Mouse (Mus musculus) left cerebral cortex, postnatal 4 days (tissue): ENCODE measurements around the gene Mgp. TPM values are rescaled to one million over a fixed set of nuclear protein-coding genes. Genes with fewer than 3 reads are reported as not detected.

ENCODE experiments used
- DNase-seq: peaks from one replicate; pipeline ENCODE4 v3.0.0-alpha.2; 2022
- intact Hi-C: fragments of 180-260 bp; cut with DNase I; formaldehyde crosslinking; loops from one replicate; pipeline ENCODE4 v1.15.1; 2025
- total RNA-seq, 2 experiments: library from RNA; stranded (reverse); gene quantifications; 2 replicates each; pipeline ENCODE4 v1.2.3; 2021

Gene Mgp
- total RNA-seq: 10 to 100 TPM; 16.3 to 19.2 TPM

- intact Hi-C loops: no loop called here
- no peak for DNase-seq
Observed at GRCm38 (mm10) chr6:136875670-136876069, at the start of gene Mgp. Mgp (minus strand) TSS chr6:136875823.

DNA sequence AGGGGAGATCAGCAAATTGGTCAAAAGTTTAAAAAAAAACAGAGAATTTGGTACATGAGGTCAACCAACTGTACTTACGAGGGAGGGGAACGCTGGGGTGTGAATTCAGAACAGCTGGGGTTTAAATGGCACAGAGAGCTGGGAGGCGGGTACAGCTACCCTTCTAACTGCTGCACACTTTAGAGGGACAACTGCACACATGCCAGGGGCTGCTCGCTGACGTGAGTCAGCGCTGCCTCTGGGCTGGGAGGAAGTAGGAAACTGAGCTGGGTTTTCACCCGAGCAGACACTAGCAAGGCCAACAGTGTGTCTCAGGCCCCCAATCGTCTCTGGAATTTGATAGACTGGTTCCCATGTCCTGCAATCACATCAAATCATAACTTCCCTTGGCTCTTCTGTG, 49.4 kb upstream of the Mgp start:
- DNase-seq: no peak
- intact Hi-C loops: no loop called here

DNA sequence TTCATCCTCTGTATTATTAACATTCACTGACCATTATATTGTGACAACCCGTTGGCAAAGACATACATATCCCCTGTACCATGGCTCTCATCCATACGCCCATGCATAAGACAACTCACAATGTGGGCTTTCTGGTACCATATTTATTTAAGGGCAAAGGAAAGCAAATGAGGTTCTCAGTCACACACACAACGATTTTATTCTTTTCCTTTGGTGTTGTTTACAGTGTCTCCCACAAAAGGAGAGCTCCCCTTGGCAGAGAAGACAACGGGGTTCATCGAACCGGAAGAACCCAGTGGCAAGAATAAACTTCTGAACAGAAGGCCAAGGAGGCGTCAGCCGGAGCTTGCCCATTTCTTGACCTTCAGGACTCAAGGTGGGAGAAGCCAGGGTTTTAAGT, 47.9 kb upstream of the Mgp start, which contains the start of gene Pde6h:
Gene Pde6h (plus strand): TSS at position 301 of the 400 bp plus-strand sequence.
- intact Hi-C loops: no loop called here
- DNase-seq: no peak

DNA sequence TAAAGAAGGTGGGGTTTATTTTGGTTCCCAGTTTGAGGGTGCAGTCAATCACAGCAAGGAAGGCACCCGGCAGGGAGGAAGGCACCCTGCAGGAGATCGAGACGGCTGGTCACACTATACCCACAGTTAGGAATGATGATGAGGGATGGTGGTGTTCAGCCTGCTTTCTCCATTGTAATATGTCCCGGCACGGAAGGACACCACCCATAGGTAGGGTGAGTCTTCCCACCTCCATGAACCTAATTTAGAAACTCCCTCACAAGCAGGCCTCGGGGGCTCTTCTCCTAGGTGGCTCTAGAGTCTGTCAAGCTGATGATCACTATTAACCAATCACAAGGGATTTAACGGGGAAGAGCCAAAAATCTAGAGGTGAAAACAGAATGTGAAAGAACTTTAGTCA, 47.2 kb upstream of the Mgp start:
- no peak for DNase-seq
- intact Hi-C loops: no loop called here

- intact Hi-C loops: no loop called here
- DNase-seq: no peak
Observed at GRCm38 (mm10) chr6:136922080-136922479, 46.5 kb upstream of the Mgp start, which contains the start of gene Erp27. Erp27 (minus strand) TSS chr6:136922180.

- intact Hi-C loops: loop anchor here (2.0 kb wide), 1 partner anchor 61 kb away; no protein-coding TSS in a partner anchor
- no peak for DNase-seq
Observed at GRCm38 (mm10) chr6:136921601-136922000, 46.0 kb upstream of the Mgp start.

- intact Hi-C loops: loop anchor here (2.0 kb wide), 1 partner anchor 60 kb away; no protein-coding TSS in a partner anchor
- DNase-seq: peak; percentile 68
Observed at GRCm38 (mm10) chr6:136920320-136921257, 45.0 kb upstream of the Mgp start.

- no peak for DNase-seq
- intact Hi-C loops: loop anchor here (5.0 kb wide), 1 partner anchor 36 kb away; no protein-coding TSS in a partner anchor
Observed at GRCm38 (mm10) chr6:136917885-136918284, 42.3 kb upstream of the Mgp start.

DNA sequence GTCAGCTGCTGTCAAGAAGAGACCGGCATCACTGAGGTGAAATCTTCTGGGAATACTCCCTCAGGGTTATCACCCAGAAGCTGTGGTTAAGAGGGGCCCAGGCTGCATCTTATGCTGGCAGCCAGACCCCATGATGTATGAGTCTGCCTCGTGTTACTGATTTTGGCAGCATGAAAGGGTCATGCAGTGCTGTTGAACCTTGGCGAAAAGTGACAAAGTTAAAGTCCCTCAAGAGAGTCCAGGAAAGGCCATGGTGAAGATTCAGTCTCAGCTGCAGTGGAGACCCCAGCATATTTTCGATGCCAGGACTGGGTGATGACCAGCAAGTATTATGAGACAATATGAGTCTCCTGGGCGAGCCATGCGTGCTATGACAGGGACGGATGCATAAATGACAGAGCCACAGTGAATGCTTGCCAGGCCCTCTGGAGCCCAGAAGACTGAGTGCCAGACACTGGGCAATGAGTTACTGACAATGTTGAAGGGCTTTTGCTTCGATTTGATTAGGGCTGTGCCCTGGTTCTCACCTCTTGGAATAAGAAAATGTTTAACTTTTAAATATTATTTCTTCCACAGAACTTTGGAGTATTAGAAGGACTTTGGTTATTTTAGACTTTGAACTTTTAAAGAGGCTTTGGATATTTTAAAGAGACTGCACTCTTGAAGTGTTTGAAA, 40.2 kb upstream of the Mgp start:
- intact Hi-C loops: loop anchor here (5.0 kb wide), 1 partner anchor 34 kb away; no protein-coding TSS in a partner anchor
- no peak for DNase-seq

- DNase-seq: no peak
- intact Hi-C loops: no loop called here
Observed at GRCm38 (mm10) chr6:136914234-136914633, 38.6 kb upstream of the Mgp start.

GRCm38 (mm10) chr6:136913384-136914126, 37.9 kb upstream of the Mgp start:
- DNase-seq: no peak
- intact Hi-C loops: no loop called here

DNA sequence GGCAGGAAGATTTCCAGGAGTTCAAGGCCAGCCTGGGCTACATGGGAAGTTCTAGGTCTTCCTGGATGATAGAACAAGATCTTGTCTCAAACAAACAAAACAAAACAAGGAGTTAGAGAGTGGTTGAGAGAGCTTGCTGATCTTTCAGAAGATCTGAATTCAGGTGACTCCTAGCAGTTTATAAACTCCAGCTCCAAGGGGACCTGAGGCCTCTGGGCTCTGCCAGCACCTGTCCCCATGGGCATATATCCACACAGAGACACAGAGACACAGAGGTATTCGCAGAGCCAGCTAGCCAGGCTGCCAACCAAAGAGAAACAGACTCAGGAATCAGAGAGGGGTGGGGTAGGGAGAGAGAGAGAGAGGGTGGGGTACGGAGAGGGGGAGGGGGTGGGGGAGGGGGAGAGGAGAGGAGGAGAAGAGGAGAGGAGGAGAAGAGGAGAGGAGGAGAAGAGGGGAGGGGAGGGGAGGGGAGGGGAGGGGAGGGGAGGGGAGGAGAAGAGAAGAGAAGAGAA, 37.2 kb upstream of the Mgp start:
- DNase-seq: no peak
- intact Hi-C loops: no loop called here

DNA sequence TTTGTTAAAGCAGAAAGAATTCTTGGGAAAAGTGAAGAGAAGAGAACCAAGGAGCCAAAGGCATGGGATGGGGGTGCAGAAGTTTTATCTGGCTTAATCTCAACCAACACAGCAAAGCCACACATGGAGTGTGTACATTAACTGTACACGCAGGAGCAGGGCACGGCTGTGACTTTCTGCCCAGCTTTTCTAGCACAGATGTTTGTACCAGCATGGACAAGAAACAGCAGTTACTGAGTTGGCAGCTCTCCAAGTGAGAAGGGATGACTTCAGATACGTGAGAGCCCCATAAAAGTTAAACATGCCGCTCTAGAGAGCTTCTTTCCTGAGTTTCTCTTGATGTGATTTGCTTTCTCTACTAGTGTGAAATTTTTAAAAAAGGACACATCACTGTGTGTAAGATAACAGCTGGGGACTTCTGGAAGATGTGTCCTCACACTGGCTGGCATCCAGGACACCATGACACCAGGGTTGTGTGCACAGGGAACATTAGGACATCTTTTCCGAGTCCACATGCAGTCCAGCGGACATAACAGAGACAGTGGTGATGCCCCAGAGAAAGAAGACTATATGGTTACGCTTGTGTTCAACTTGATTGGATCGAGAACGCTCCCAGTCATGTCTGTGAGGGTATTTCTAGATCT, 34.7 kb upstream of the Mgp start:
- DNase-seq: no peak
- intact Hi-C loops: no loop called here

GRCm38 (mm10) chr6:136906937-136907293, 31.3 kb upstream of the Mgp start:
- DNase-seq: no peak
- intact Hi-C loops: no loop called here

DNA sequence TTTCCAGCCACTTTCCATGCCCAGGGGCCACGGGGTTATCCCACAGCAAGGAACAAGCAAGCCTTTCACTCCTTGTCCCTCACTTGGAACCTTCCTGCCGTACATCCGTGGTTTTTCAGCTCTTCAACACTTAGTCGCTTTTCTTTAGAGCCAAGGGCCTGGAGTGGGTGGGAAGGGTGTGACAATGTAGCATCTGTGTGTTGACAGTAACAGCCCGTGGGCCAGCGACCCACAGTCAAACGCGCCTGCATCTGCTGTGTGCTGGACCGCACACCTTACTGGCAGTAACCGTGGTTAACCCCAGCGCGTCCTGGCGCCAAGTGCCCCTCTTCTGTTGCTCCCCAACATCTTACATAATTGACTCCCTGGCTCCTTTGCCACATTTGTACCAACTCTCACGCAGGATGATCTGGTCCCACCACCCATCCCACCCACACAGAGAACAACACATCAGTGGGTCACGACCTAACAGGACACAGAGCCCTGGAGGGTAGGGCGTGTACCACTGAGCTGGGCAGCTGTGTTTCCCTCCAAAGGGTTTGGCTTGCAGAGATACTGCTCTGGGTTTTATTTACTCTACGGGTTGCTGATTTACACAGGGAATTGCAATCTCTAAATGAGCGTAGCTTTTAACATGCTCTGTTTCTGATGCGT, 30.8 kb upstream of the Mgp start:
- no peak for DNase-seq
- intact Hi-C loops: no loop called here

DNA sequence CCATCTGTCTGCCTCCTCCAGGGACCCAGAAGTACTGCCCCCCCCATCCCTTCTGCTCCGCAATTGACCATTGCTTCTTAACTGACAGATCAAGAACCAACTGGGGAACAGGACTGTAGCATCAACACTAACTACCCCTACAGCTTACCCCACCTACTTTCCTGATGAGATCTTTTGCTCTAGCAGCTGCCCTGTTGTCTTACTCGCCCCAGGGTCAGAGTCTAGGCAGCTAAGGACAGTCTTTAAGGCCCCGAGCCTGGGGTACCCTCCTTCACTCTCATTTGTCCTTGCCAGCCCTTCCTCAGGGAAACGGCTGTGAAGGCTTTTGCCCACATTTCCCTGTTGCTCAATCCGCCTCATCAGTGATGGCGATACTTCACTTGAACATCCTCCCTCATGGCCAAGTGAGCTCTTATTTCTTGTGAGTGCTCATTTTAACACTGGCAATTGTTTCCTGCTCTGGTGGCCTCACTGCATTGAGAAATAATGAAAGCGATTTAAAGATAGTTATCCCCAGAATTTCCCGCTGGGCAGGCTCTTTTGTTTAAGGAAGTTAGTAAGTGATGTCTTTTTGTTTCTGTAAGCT, 28.4 kb upstream of the Mgp start:
- intact Hi-C loops: no loop called here
- DNase-seq: no peak

- intact Hi-C loops: no loop called here
Observed at GRCm38 (mm10) chr6:136902527-136902926, 26.9 kb upstream of the Mgp start.

DNA sequence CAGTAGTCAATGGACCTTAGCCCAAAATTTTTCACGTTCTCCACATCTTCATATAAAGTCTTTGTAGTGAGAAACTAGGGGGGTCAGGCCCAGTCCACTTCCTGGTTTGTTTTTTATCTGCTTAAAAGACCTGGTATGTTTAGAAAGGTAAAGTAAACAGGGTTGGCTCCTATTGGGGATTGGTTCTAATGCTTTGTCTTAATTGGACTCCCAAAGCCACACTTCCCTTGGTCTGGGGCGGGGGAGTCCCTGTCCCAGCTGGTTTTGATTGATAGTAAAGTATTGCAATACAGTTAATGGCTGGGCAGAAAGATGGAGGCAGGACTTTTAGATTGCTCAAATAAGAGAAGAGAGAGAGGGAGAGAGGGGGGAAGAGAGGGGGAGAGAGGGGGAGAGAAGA, 25.4 kb upstream of the Mgp start:
- DNase-seq: no peak
- intact Hi-C loops: no loop called here

More at GRCm38 (mm10) chr6:136902527-136902926, 26.9 kb upstream of the Mgp start:
- no peak for DNase-seq

GRCm38 (mm10) chr6:136900369-136901009, 24.9 kb upstream of the Mgp start:
- intact Hi-C loops: no loop called here
- DNase-seq: no peak
